Mouse (Mus musculus) heart, adult 2 months (tissue): ENCODE measurements at regions not wholly inside any gene's neighbourhood (a gene's known extent, or its start where the extent isn't known, plus 50 kb on each side); places are given as distances from the start of the nearest gene placed in this dataset.
A peak's percentile ranks its signal among the peaks of the same experiment; 100 is the strongest.

Experiments used
- DNase-seq, 2 experiments: peaks; one replicate each; pipeline ENCODE4 v3.0.0; 2021
- H3K27ac ChIP-seq: fragments of 200-600 bp; 2 replicates; pipeline ENCODE4 v1.8.1; 2022
- H3K27me3 ChIP-seq: fragments of 200-500 bp; 2 replicates; pipeline ENCODE4 v1.6.1; 2012; ENCODE audit warnings: mild to moderate bottlenecking, low read length, inconsistent platforms, mixed read lengths; ENCODE audit not compliant: control insufficient read depth, insufficient read depth
- H3K36me3 ChIP-seq: fragments of 200-500 bp; 2 replicates; pipeline ENCODE4 v1.6.1; 2012; ENCODE audit warnings: low read length, inconsistent platforms; ENCODE audit not compliant: control insufficient read depth, insufficient read depth
- H3K4me1 ChIP-seq: fragments of 200-500 bp; 2 replicates; pipeline ENCODE4 v1.6.1; 2011; ENCODE audit warnings: low read length; ENCODE audit not compliant: control insufficient read depth, insufficient read depth
- H3K4me3 ChIP-seq: fragments of 200-600 bp; 2 replicates; pipeline ENCODE4 v1.8.1; 2022
- H3K79me2 ChIP-seq: fragments of 200-500 bp; replicated peaks from 2 replicates; pipeline ENCODE4 v1.6.1; 2012; ENCODE audit warnings: mild to moderate bottlenecking, inconsistent platforms, low read length, moderate library complexity, mixed read lengths; ENCODE audit not compliant: control insufficient read depth, insufficient read depth
- H3K9ac ChIP-seq: fragments of 200-500 bp; 2 replicates; pipeline ENCODE4 v1.6.1; 2012; ENCODE audit warnings: low read depth, mild to moderate bottlenecking, control low read depth, inconsistent platforms, low read length, mixed read lengths
- CTCF ChIP-seq: fragments of 200-600 bp; IDR thresholded peaks from 2 replicates; pipeline ENCODE4 v1.8.1; 2022; ENCODE audit warnings: antibody characterized with exemption, mild to moderate bottlenecking, moderate library complexity
- EP300 ChIP-seq: fragments of 200-500 bp; IDR thresholded peaks from 2 replicates; pipeline ENCODE4 v1.6.1; 2011; ENCODE audit warnings: low read depth, low read length, control low read depth; ENCODE audit not compliant: insufficient read depth
- POLR2A ChIP-seq: fragments of 200-500 bp; IDR thresholded peaks from 2 replicates; pipeline ENCODE4 v1.6.1; 2011; ENCODE audit warnings: mild to moderate bottlenecking, low read depth, low read length, control low read depth; ENCODE audit not compliant: insufficient read depth
- WGBS: fragments of 180-500 bp; shearing (Covaris S2); methylation state at CpG from one replicate; pipeline ENCODE4 v1.1.7; 2018; 5-methylcytosine and 5-hydroxymethylcytosine counted together
- intact Hi-C: fragments of 180-260 bp; cut with DNase I; formaldehyde crosslinking; loops from one replicate; pipeline ENCODE4 v1.15.1; 2025

- Histone ChIP-seq H3K4me3 (no peak overlapping the region), H3K27me3 (no peaks in the 10 kb centered on the region), H3K9ac (no peak overlapping the region), H3K79me2 (no peaks in the 10 kb centered on the region), H3K36me3 (no peaks in the 10 kb centered on the region), H3K4me1 (no peaks in the 10 kb centered on the region), H3K27ac (peak overlapping the region; percentile 26)
- intact Hi-C loops: no loop called here
- TF ChIP-seq POLR2A: no peak
- WGBS: 63% methylated on average over 22 of the region's 22 CpGs
- DNase-seq: no peak
Observed at GRCm38 (mm10) chr13:44651259-44652238, 77.7 kb upstream of the Jarid2 start.

GRCm38 (mm10) chr13:44657905-44658414, 71.3 kb upstream of the Jarid2 start:
- H3K4me3 ChIP-seq: no peak overlapping the region
- H3K27me3 ChIP-seq: no peaks in the 10 kb centered on the region
- H3K79me2 ChIP-seq: no peaks in the 10 kb centered on the region
- 70% methylated on average over 10 of the region's 10 CpGs for WGBS
- H3K4me1 ChIP-seq: no peaks in the 10 kb centered on the region
- DNase-seq: no peak
- H3K9ac ChIP-seq: no peak overlapping the region
- H3K27ac ChIP-seq: no peak overlapping the region
- no peaks in the 10 kb centered on the region for H3K36me3 ChIP-seq
- intact Hi-C loops: no loop called here
- no peak for TF ChIP-seq POLR2A
- TF ChIP-seq CTCF: no peak
- TF ChIP-seq EP300: no peak

- DNase-seq: no peak
- Histone ChIP-seq H3K4me1 (no peaks in the 10 kb centered on the region), H3K9ac (no peak overlapping the region), H3K79me2 (no peaks in the 10 kb centered on the region), H3K27ac (no peak overlapping the region), H3K4me3 (no peak overlapping the region), H3K27me3 (no peaks in the 10 kb centered on the region), H3K36me3 (no peaks in the 10 kb centered on the region)
- intact Hi-C loops: no loop called here
- TF ChIP-seq POLR2A (no peak), EP300 (no peak), CTCF (no peak)
- 46% methylated on average over 6 of the region's 6 CpGs for WGBS
Observed at GRCm38 (mm10) chr13:44659861-44660260, 69.4 kb upstream of the Jarid2 start.

- H3K27ac ChIP-seq: no peak overlapping the region
Observed at GRCm38 (mm10) chr13:44663062-44663461, 66.2 kb upstream of the Jarid2 start.

GRCm38 (mm10) chr13:44663730-44664129, 65.5 kb upstream of the Jarid2 start:
- Histone ChIP-seq H3K4me1 (no peaks in the 10 kb centered on the region), H3K27me3 (no peaks in the 10 kb centered on the region), H3K9ac (no peak overlapping the region), H3K27ac (no peak overlapping the region), H3K4me3 (no peak overlapping the region), H3K79me2 (no peaks in the 10 kb centered on the region), H3K36me3 (no peaks in the 10 kb centered on the region)
- WGBS: 59% methylated on average over 7 of the region's 7 CpGs
- no peak for DNase-seq
- intact Hi-C loops: no loop called here
- no peak for TF ChIP-seq CTCF
- TF ChIP-seq POLR2A: no peak
- TF ChIP-seq EP300: no peak

More at GRCm38 (mm10) chr13:44663062-44663461, 66.2 kb upstream of the Jarid2 start:
- DNase-seq: no peak
- Histone ChIP-seq H3K27me3 (no peaks in the 10 kb centered on the region), H3K36me3 (no peaks in the 10 kb centered on the region), H3K4me1 (no peaks in the 10 kb centered on the region), H3K79me2 (no peaks in the 10 kb centered on the region), H3K9ac (no peak overlapping the region), H3K4me3 (no peak overlapping the region)
- TF ChIP-seq CTCF: no peak
- TF ChIP-seq POLR2A: no peak
- no peak for TF ChIP-seq EP300
- intact Hi-C loops: no loop called here
- 68% methylated on average over 11 of the region's 11 CpGs for WGBS

GRCm38 (mm10) chr13:44669761-44670160, 59.5 kb upstream of the Jarid2 start:
- TF ChIP-seq EP300 (no peak), POLR2A (no peak), CTCF (no peak)
- Histone ChIP-seq H3K4me1 (no peaks in the 10 kb centered on the region), H3K79me2 (no peaks in the 10 kb centered on the region), H3K4me3 (no peak overlapping the region), H3K27ac (no peak overlapping the region), H3K27me3 (no peaks in the 10 kb centered on the region), H3K9ac (no peak overlapping the region), H3K36me3 (no peaks in the 10 kb centered on the region)
- 73% methylated on average over 6 of the region's 6 CpGs for WGBS
- intact Hi-C loops: no loop called here
- no peak for DNase-seq
